Mouse (Mus musculus): ENCODE data around the gene Socs1. TPM values are rescaled to one million over a fixed set of nuclear protein-coding genes. Genes with fewer than 3 reads are reported as not detected.

The Socs1 gene
- polyA plus RNA-seq, 1 experiment from 2014 or later = 3.6 TPM

GRCm38 (mm10) chr16:10771769-10772510 is 13.4 kb downstream of the Socs1 start:
- Histone ChIP-seq H3K9me3 (no peaks in the 10 kb centered on the region), H3K9ac (no peak overlapping the region), H3K4me3 (no peak overlapping the region), H3K27me3 (0 out of 2 replicates have a peak, but pooled peaks cover 4% of the 10 kb centered on the region), H3K4me1 (replicated peaks) (no peaks in the 10 kb centered on the region), H3K4me2 (no peak overlapping the region), H3K27ac (no peak overlapping the region), H3K36me3 (no peaks in the 10 kb centered on the region)
- ATAC-seq (ENCODE audit: low FRiP score) = no peak
- 53% methylated on average over 19 of the region's 19 CpGs for WGBS

DNA sequence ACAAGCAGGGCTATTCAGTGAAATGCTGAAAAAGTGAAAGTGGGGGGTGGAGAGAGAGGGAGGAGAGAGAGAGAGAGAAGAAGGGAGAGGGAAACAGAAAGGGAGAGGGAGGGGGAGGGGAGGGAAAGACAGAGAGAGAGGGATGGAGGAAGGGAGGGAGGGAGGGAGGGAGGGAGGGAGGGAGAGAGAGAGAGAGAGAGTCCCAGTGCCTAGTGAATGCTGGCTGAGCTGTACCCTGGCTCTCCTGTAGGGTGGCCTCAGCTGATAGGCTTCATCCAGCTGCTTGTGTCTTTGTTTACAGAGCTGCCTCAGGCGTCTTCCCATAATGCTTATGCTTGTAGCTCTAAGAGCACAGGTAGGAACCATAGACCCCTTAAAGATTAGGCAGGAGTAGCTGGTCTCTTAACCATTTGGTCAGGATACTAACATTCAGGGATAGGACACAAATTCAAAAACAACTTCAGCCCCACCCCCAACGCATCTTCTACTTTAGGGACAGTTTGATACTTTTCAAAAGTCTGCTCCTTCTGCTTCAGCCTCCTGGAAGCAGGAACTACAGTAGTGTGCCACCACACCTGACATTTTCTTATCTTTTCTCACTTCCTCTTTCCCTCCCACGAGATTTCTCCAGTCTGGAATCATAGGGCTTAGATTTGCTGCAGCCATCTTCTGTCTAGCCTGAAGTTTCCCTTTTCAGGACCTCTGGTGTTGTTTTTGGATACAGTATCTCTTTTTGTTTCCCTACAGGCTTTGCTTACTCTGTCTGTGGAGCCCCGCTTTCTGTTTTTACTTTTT is 14.6 kb downstream of the Socs1 start:
- H3K27ac ChIP-seq = no peak overlapping the region
- 0 out of 2 replicates have a peak, but pooled peaks cover 4% of the 10 kb centered on the region for H3K27me3 ChIP-seq
- no peak overlapping the region for H3K9ac ChIP-seq
- no peaks in the 10 kb centered on the region for H3K36me3 ChIP-seq
- H3K4me1 ChIP-seq (replicated peaks) = no peaks in the 10 kb centered on the region
- no peak for ATAC-seq (ENCODE audit: low FRiP score)
- 48% methylated on average over 4 of the region's 4 CpGs for WGBS
- H3K4me2 ChIP-seq = no peak overlapping the region
- no peak overlapping the region for H3K4me3 ChIP-seq
- no peaks in the 10 kb centered on the region for H3K9me3 ChIP-seq

GRCm38 (mm10) chr16:10769661-10770060 is 15.7 kb downstream of the Socs1 start:
- Histone ChIP-seq H3K4me1 (replicated peaks) (no peaks in the 10 kb centered on the region), H3K27me3 (0 out of 2 replicates have a peak, but pooled peaks cover 4% of the 10 kb centered on the region), H3K27ac (no peak overlapping the region), H3K36me3 (no peaks in the 10 kb centered on the region), H3K9me3 (no peaks in the 10 kb centered on the region), H3K9ac (no peak overlapping the region), H3K4me2 (no peak overlapping the region), H3K4me3 (no peak overlapping the region)
- WGBS = 33% methylated on average over 2 of the region's 2 CpGs
- no peak for ATAC-seq (ENCODE audit: low FRiP score)

DNA sequence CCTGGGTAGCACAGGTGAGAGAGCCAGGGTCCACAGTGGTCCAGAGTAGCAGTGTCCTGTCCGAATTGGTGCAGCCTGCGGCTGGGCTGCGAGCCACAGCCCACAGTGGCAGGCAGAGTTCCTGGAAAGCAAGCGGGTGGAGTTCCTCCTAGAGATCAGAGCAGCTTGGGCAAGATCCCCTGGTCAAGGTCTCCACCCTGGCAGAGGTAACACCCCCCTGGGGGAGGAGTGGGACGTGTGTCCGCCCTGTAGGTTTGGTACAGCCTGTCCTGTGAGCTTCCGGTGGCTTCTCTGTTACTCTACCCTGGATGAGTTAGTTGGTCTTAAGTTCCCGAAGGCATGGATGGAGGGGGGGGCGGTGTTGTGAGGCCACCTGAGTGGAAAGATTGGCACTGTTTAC is 16.5 kb downstream of the Socs1 start:
- Histone ChIP-seq H3K4me3 (no peak overlapping the region), H3K9ac (no peak overlapping the region), H3K36me3 (no peaks in the 10 kb centered on the region), H3K4me1 (replicated peaks) (no peaks in the 10 kb centered on the region), H3K9me3 (no peaks in the 10 kb centered on the region), H3K4me2 (no peak overlapping the region), H3K27me3 (0 out of 2 replicates have a peak, but pooled peaks cover 4% of the 10 kb centered on the region), H3K27ac (no peak overlapping the region)
- WGBS = 69% methylated on average over 9 of the region's 9 CpGs
- ATAC-seq (ENCODE audit: low FRiP score) = no peak

DNA sequence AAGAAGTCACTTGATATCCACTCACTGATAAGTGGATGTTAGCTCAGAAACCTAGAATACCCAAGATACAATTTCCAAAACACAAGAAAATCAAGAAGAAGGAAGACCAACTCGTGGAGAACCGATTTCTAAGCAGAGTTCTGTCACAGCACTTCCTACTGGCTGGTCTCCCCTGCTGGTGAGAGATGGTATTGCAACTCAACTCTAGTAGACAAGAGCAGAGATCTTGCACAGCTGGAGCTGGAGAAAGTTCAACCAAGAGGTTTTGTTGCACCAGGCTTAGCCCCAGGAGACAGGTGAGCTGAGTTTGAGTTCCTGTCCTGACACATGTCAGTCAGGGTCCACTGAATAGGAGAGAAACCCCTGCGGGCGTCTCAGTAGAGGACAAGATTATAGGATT is 18.2 kb downstream of the Socs1 start:
- Histone ChIP-seq H3K4me3 (no peak overlapping the region), H3K4me2 (no peak overlapping the region), H3K9ac (no peak overlapping the region), H3K27me3 (0 out of 2 replicates have a peak, but pooled peaks cover 4% of the 10 kb centered on the region), H3K36me3 (no peaks in the 10 kb centered on the region), H3K27ac (no peak overlapping the region), H3K9me3 (no peaks in the 10 kb centered on the region), H3K4me1 (replicated peaks) (no peaks in the 10 kb centered on the region)
- no peak for ATAC-seq (ENCODE audit: low FRiP score)
- WGBS = 40% methylated on average over 4 of the region's 4 CpGs

DNA sequence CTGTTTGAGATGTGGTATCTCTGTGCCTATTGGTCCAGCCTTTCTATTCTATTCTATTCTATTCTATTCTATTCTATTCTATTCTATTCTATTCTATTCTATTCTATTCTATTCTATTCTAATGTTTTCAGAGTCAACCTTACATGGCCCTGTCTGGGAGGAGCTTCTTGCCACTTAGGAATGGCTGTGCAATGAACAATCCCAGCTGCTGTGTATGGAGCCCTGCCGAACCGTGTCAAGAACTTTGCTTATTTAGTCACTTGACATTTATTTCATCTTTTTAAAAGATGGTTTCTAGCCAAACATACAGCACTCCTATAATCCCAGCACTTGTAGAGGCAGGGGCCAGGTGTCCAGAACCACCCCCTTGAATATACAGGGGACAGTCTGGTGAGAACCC is 21.0 kb downstream of the Socs1 start:
- 69% methylated on average over 2 of the region's 2 CpGs for WGBS
- H3K27ac ChIP-seq = no peak overlapping the region
- no peaks in the 10 kb centered on the region for H3K9me3 ChIP-seq
- no peak overlapping the region for H3K4me3 ChIP-seq
- no peak overlapping the region for H3K9ac ChIP-seq
- H3K4me2 ChIP-seq = no peak overlapping the region
- H3K36me3 ChIP-seq = no peaks in the 10 kb centered on the region
- no peaks in the 10 kb centered on the region; the same call in 1 of the 2 replicates for H3K4me1 ChIP-seq (replicated peaks)
- 0 out of 2 replicates have a peak, but pooled peaks cover 4% of the 10 kb centered on the region for H3K27me3 ChIP-seq
- no peak for ATAC-seq (ENCODE audit: low FRiP score)

DNA sequence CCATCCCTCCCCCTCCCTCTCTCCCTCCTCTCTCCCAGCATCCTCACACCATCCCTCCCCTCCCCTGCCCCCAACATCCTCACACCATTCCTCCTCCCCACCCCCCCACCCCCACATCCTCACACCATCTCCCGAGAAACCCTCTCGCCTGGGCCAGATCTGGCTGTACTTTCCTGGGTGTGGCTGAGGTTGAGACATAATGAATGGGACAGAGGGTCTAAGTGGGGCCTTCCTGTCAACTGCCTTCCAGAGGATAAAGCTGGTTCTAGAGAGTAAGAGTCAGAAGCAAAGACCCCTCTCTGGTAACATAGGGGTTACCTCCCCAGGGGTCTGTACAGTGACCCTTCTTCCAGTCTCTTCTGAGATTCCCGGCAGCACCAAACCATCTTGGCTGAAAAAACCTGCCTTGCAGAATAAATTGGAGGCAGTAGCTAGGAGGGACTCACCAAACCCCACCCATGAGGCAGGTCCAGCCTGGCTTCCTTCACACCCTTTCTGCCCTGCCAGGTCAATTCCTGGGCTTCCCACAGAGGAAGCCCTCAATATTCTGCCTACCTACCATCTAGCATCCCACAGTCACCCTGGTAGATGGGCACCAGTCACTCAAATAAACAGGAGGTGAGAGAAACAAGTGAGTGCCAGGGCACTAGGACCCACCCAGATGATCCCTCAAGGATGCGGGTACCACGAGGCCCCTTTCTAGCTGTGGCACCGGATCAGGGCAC is 21.6 kb downstream of the Socs1 start:
- Histone ChIP-seq H3K4me1 (replicated peaks) (no peaks in the 10 kb centered on the region; the same call in 1 of the 2 replicates), H3K9me3 (no peaks in the 10 kb centered on the region), H3K36me3 (no peaks in the 10 kb centered on the region), H3K4me3 (no peak overlapping the region), H3K4me2 (no peak overlapping the region), H3K9ac (no peak overlapping the region), H3K27me3 (0 out of 2 replicates have a peak, but pooled peaks cover 2% of the 10 kb centered on the region), H3K27ac (no peak overlapping the region)
- WGBS = 69% methylated on average over 6 of the region's 6 CpGs
- ATAC-seq (ENCODE audit: low FRiP score) = no peak

- Histone ChIP-seq H3K4me2 (no peak overlapping the region), H3K36me3 (no peaks in the 10 kb centered on the region), H3K4me3 (no peak overlapping the region), H3K27ac (no peak overlapping the region), H3K9me3 (no peaks in the 10 kb centered on the region), H3K4me1 (replicated peaks) (no peaks in the 10 kb centered on the region; the same call in 1 of the 2 replicates), H3K27me3 (no peaks in the 10 kb centered on the region), H3K9ac (no peak overlapping the region)
- no peak for ATAC-seq (ENCODE audit: low FRiP score)
- WGBS = 70% methylated on average over 5 of the region's 5 CpGs
Observed at GRCm38 (mm10) chr16:10762569-10763180, 22.7 kb downstream of the Socs1 start.

DNA sequence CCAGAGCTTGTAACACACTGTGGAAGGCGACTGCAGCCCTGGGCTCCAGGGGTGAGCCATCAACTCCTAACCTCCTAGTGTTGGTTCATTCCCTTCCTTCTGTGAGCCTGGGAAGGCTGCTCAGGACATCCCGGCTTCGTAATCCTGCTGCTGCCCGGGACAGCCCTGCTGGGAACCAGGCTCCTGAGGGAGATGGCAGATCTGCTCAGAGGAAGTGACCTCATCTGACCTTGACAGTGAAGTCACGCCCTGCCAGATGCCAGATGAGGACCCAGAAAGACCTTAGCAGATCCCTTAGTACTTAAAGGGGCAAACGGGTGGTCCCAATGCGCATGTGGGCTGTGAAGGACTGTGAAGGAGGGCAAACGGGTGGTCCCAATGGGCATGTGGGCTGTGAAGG is 24.2 kb downstream of the Socs1 start:
- Histone ChIP-seq H3K27me3 (no peaks in the 10 kb centered on the region), H3K36me3 (no peaks in the 10 kb centered on the region), H3K4me3 (no peak overlapping the region), H3K9ac (no peak overlapping the region), H3K4me1 (replicated peaks) (no peaks in the 10 kb centered on the region; the same call in 1 of the 2 replicates), H3K27ac (no peak overlapping the region), H3K9me3 (no peaks in the 10 kb centered on the region), H3K4me2 (no peak overlapping the region)
- no peak for ATAC-seq (ENCODE audit: low FRiP score)
- 75% methylated on average over 8 of the region's 8 CpGs for WGBS

- no peaks in the 10 kb centered on the region; the same call in 1 of the 2 replicates for H3K4me1 ChIP-seq (replicated peaks)
- H3K9me3 ChIP-seq = no peaks in the 10 kb centered on the region
- H3K4me2 ChIP-seq = no peak overlapping the region
- H3K27ac ChIP-seq = no peak overlapping the region
- no peaks in the 10 kb centered on the region for H3K27me3 ChIP-seq
- WGBS = 71% methylated on average over 6 of the region's 6 CpGs
- H3K9ac ChIP-seq = no peak overlapping the region
- no peak overlapping the region for H3K4me3 ChIP-seq
- no peak for ATAC-seq (ENCODE audit: low FRiP score)
- H3K36me3 ChIP-seq = no peaks in the 10 kb centered on the region
Observed at GRCm38 (mm10) chr16:10756168-10756567, 29.2 kb downstream of the Socs1 start.

DNA sequence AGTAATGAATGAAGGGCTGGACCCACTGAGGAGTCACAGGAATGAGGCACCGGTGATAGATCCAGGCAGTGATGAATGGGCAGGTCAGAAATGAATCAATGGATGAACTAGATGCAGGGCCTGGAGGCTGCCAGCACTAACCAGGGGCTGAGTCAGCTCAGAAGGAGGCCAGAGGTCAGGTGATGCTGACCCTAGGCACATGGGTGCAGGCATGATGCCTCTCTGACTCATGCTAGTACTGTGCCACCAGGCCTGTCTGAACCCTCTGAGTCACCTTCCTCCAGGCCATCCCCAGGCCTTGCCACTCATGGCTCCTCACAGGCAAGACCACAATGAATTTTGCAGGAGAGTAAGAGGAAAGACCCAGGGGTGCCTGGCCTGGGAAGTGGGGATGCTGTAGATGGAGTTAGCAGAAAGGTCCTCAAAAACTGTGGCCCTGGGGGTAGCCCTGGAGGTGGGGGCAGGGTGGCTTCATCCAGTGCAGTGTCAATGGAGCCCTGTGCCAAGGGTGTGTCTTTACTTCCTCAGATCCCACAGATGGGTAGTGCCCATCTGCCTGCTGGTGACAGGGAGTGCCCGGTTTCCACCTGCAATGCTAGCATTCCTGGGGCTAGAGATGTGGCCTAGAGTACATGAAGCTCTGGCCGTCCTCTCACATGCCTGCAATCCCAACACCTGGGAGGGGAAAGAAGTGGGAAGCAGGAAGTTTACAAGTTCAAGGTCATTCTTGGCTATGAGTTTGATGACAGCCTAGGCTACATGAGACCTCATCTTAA is 30.6 kb downstream of the Socs1 start:
- no peak overlapping the region for H3K4me3 ChIP-seq
- 83% methylated on average over 3 of the region's 3 CpGs for WGBS
- no peaks in the 10 kb centered on the region for H3K27me3 ChIP-seq
- ATAC-seq (ENCODE audit: low FRiP score) = no peak
- no peak overlapping the region for H3K4me2 ChIP-seq
- H3K4me1 ChIP-seq (replicated peaks) = peaks cover 4% of the 10 kb centered on the region
- no peaks in the 10 kb centered on the region for H3K36me3 ChIP-seq
- no peaks in the 10 kb centered on the region for H3K9me3 ChIP-seq
- H3K27ac ChIP-seq = no peak overlapping the region
- H3K9ac ChIP-seq = no peak overlapping the region

Measured in hindbrain, embryonic 13.5 days (tissue).